ENCODE assay signal across 10 mouse cellular contexts in the genomic region with DNA sequence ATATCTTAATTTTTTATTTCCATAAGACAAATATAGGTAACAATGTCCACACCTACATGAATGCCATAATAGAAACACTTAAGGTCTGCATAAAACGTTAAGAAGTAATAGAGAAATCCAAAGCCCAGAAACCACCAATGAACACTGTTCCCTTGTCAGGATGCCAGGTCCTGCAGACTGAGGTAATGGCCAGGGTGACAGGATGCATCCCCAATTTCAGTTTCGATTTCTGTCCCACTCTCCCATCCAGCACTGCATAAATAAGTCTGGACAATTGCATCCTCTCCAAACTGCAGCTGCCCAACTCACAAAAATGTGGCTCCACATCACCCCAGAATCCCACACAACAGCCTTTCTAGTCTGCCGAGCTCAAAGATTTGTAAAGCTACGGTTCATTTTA. TPM values are rescaled to one million over a fixed set of nuclear protein-coding genes. Genes with fewer than 3 reads are reported as not detected.
DNase-seq lines count a peak whose midpoint lies in the region; ATAC-seq lines count a peak whose summit lies in the region.
"Had no signal": no experiment of that assay in that cellular context is flagged by ENCODE, and none has a peak within 500 bp of the region (broad histone marks: within the 10 kb centered on the region; RNA-seq: fewer than 3 reads in every experiment).

No protein-coding gene starts in this region.

- no peaks in the 10 kb centered on the region for H3K9me3 ChIP-seq in hindbrain, embryonic 10.5 days
- no peaks in the 10 kb centered on the region for H3K9me3 ChIP-seq in hindbrain, embryonic 11.5 days (ENCODE audit: control insufficient read depth, low read length)
- no peaks in the 10 kb centered on the region for H3K9me3 ChIP-seq in kidney, embryonic 15.5 days (replicated peaks)
- H3K9me3 ChIP-seq in midbrain, embryonic 13.5 days: no peaks in the 10 kb centered on the region

- WGBS in hindbrain, embryonic 10.5 days: 84% methylated on average over 4 of the region's 4 CpGs
- WGBS in hindbrain, embryonic 11.5 days: 81% methylated on average over 4 of the region's 4 CpGs
- WGBS in kidney, embryonic 15.5 days: 68% methylated on average over 4 of the region's 4 CpGs
- WGBS in midbrain, embryonic 13.5 days: 80% methylated on average over 4 of the region's 4 CpGs

- no peak overlapping the region for H3K4me2 ChIP-seq in hindbrain, embryonic 11.5 days (replicated peaks; ENCODE audit: low read depth, low read length)
- H3K4me2 ChIP-seq in kidney, embryonic 15.5 days: peak overlapping the region; percentile 35
- H3K4me2 ChIP-seq in midbrain, embryonic 13.5 days (replicated peaks): peak overlapping the region; percentile 30

- no peaks in the 10 kb centered on the region for H3K27me3 ChIP-seq in hindbrain, embryonic 10.5 days (ENCODE audit: insufficient read depth, poor library complexity, severe bottlenecking)
- H3K27me3 ChIP-seq in hindbrain, embryonic 11.5 days (ENCODE audit: control insufficient read depth, insufficient read depth, low read length): no peaks in the 10 kb centered on the region
- H3K27me3 ChIP-seq in kidney, embryonic 15.5 days: no peaks in the 10 kb centered on the region
- no peaks in the 10 kb centered on the region for H3K27me3 ChIP-seq in midbrain, embryonic 13.5 days

- H3K4me1 ChIP-seq in hindbrain, embryonic 10.5 days (replicated peaks): peaks cover 43% of the 10 kb centered on the region
- H3K4me1 ChIP-seq in hindbrain, embryonic 11.5 days (replicated peaks; ENCODE audit: control insufficient read depth, insufficient read depth, low read length): no peaks in the 10 kb centered on the region
- peaks cover 29% of the 10 kb centered on the region for H3K4me1 ChIP-seq in kidney, embryonic 15.5 days
- peaks cover 48% of the 10 kb centered on the region for H3K4me1 ChIP-seq in midbrain, embryonic 13.5 days (replicated peaks)

- peak overlapping the region; percentile 16; the same call in 1 of the 2 replicates for H3K4me3 ChIP-seq in hindbrain, embryonic 10.5 days
- H3K4me3 ChIP-seq in hindbrain, embryonic 11.5 days (ENCODE audit: low read depth, low read length): no peak overlapping the region
- peak overlapping the region; percentile 10; the same call in 1 of the 2 replicates for H3K4me3 ChIP-seq in kidney, embryonic 15.5 days (replicated peaks)
- no peak overlapping the region for H3K4me3 ChIP-seq in midbrain, embryonic 13.5 days (replicated peaks)

- no peak overlapping the region for H3K27ac ChIP-seq in hindbrain, embryonic 10.5 days
- H3K27ac ChIP-seq in hindbrain, embryonic 11.5 days (ENCODE audit: low read depth, low read length): no peak overlapping the region
- no peak overlapping the region for H3K27ac ChIP-seq in kidney, embryonic 15.5 days
- no peak overlapping the region for H3K27ac ChIP-seq in midbrain, embryonic 13.5 days

- DNase-seq in hindbrain, embryonic 10.5 days (ENCODE audit: low spot score): no peak
- DNase-seq in hindbrain, embryonic 11.5 days (ENCODE audit: low spot score): no peak
- DNase-seq in heart, adult 18-20 months: peak; percentile 63 to 74
- DNase-seq in frontal cortex, postnatal 10 days (ENCODE audit: low spot score in 2 of 2): no peak
- no peak for DNase-seq in frontal cortex, adult 2 months (ENCODE audit: extremely low spot score in 1 of 2, low spot score in 1 of 2)
- no peak for DNase-seq in cerebellum, adult 9-11 months

- no peak overlapping the region for H3K9ac ChIP-seq in hindbrain, embryonic 11.5 days (ENCODE audit: low read depth, low read length)
- 0 out of 2 replicates have a peak overlapping the region, but pooled peaks have one; percentile 31 for H3K9ac ChIP-seq in kidney, embryonic 15.5 days
- peak overlapping the region; percentile 40 for H3K9ac ChIP-seq in midbrain, embryonic 13.5 days (replicated peaks)

- H3K36me3 ChIP-seq in hindbrain, embryonic 10.5 days: peaks cover 48% of the 10 kb centered on the region
- H3K36me3 ChIP-seq in hindbrain, embryonic 11.5 days (ENCODE audit: control insufficient read depth, insufficient read depth, low read length): no peaks in the 10 kb centered on the region
- H3K36me3 ChIP-seq in kidney, embryonic 15.5 days: peaks cover 44% of the 10 kb centered on the region
- H3K36me3 ChIP-seq in midbrain, embryonic 13.5 days: peaks cover 34% of the 10 kb centered on the region

- ATAC-seq in hindbrain, embryonic 11.5 days (ENCODE audit: low FRiP score): no peak
- ATAC-seq in kidney, embryonic 15.5 days (replicated peaks; ENCODE audit: low FRiP score): no peak
- ATAC-seq in midbrain, embryonic 13.5 days: no peak

RNA-seq across cellular contexts. Expression of a gene that starts 2.8 kb away (rescaled TPM):
- polyA plus RNA-seq in hindbrain, embryonic 10.5 days (2016; fragmentation: Nextera tagmentation; extraction: Ambion mirVana): 35.4 and 40.2 TPM in 2 replicates
- 49.1 and 50.8 TPM in 2 replicates for polyA plus RNA-seq in hindbrain, embryonic 11.5 days (2014; fragmentation: Nextera tagmentation; extraction: Ambion mirVana)
- 10 to 100 TPM; 40.3 to 41.1 TPM for total RNA-seq in heart, adult 18-20 months (2021)
- 48.1 and 48.9 TPM in 2 replicates for polyA plus RNA-seq in kidney, embryonic 15.5 days (2015; fragmentation: Nextera tagmentation; extraction: Ambion mirVana)
- 58.7 and 59.6 TPM in 2 replicates for polyA plus RNA-seq in midbrain, embryonic 13.5 days (2015; fragmentation: Nextera tagmentation; extraction: Ambion mirVana)
- 39.1 and 46.3 TPM in 2 replicates for polyA plus RNA-seq in frontal cortex, adult 2 months (2012; rRNA removed)

RNA-seq across cellular contexts. Expression of a gene that starts 38.1 kb away (rescaled TPM):
- not detected in 2 replicates for polyA plus RNA-seq in hindbrain, embryonic 10.5 days (2016; fragmentation: Nextera tagmentation; extraction: Ambion mirVana)
- not detected in 2 replicates for polyA plus RNA-seq in hindbrain, embryonic 11.5 days (2014; fragmentation: Nextera tagmentation; extraction: Ambion mirVana)
- total RNA-seq in heart, adult 18-20 months (2021): not detected
- not detected in 2 replicates for polyA plus RNA-seq in kidney, embryonic 15.5 days (2015; fragmentation: Nextera tagmentation; extraction: Ambion mirVana)
- not detected in 2 replicates for polyA plus RNA-seq in midbrain, embryonic 13.5 days (2015; fragmentation: Nextera tagmentation; extraction: Ambion mirVana)
- polyA plus RNA-seq in frontal cortex, adult 2 months (2012; rRNA removed): not detected in 2 replicates
- polyA plus RNA-seq: gonadal fat pad, adult 2 months; testis, adult 2 months had no signal

RNA-seq across cellular contexts. Expression of a gene that starts 50.5 kb away (rescaled TPM):
- polyA plus RNA-seq in hindbrain, embryonic 10.5 days (2016; fragmentation: Nextera tagmentation; extraction: Ambion mirVana): 101 and 116 TPM in 2 replicates
- polyA plus RNA-seq in hindbrain, embryonic 11.5 days (2014; fragmentation: Nextera tagmentation; extraction: Ambion mirVana): 139 and 140 TPM in 2 replicates
- 100 to 1,000 TPM; 235 to 252 TPM for total RNA-seq in heart, adult 18-20 months (2021)
- polyA plus RNA-seq in kidney, embryonic 15.5 days (2015; fragmentation: Nextera tagmentation; extraction: Ambion mirVana): 128 and 134 TPM in 2 replicates
- 143 and 146 TPM in 2 replicates for polyA plus RNA-seq in midbrain, embryonic 13.5 days (2015; fragmentation: Nextera tagmentation; extraction: Ambion mirVana)
- polyA plus RNA-seq in frontal cortex, adult 2 months (2012; rRNA removed): 221 and 251 TPM in 2 replicates

Comparison
In these comparisons a context has a peak if more than half of its experiments do, and no peak if none do; other contexts are left out.
1. H3K4me3 ChIP-seq: peak in hindbrain, embryonic 10.5 days (single experiment) and kidney, embryonic 15.5 days (single experiment); none in hindbrain, embryonic 11.5 days (single experiment) and midbrain, embryonic 13.5 days (single experiment).
2. DNase-seq: peak in heart, adult 18-20 months (2 of 2); none in hindbrain, embryonic 10.5 days (single experiment), hindbrain, embryonic 11.5 days (single experiment), frontal cortex, postnatal 10 days (0 of 2), frontal cortex, adult 2 months (0 of 2) and cerebellum, adult 9-11 months (single experiment).